Mouse (Mus musculus): ENCODE results near the gene Smyd3. TPM values are rescaled to one million over a fixed set of nuclear protein-coding genes. Genes with fewer than 3 reads are reported as not detected.

Gene Smyd3
- total RNA-seq, 2 experiments from 2014 or later, result 19.8 to 22.9 TPM

- ATAC-seq (replicated peaks; ENCODE audit: poor library complexity), result no peak
Measured at GRCm38 (mm10) chr1:179539054-179539453, 21.2 kb upstream of the Smyd3 start.

DNA sequence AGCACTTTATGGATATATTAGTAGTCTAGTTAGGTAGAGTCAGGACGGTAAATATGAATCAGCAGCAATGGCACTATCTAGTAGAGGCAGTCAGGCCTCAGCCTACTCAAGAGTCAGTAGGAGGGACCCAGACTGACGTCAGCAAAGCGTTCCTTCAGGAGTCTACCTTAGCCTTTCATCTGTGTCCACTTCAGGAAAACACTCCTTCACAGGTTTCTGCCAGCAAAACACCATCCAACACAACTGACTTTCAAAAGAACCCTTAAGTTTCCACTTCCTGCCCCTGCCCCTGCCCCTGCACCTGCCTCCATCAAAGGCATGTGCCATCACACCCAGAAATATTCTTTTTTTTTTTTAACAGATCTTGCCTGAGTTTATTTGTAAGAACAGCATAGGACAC is 2.1 kb upstream of the Smyd3 start:
- ATAC-seq (replicated peaks; ENCODE audit: poor library complexity), result no peak

- peak; percentile 64 for ATAC-seq (replicated peaks; ENCODE audit: poor library complexity)
Measured at GRCm38 (mm10) chr1:179516941-179517712, 714 bp downstream of the Smyd3 start.

- ATAC-seq (replicated peaks; ENCODE audit: poor library complexity), result no peak
Measured at GRCm38 (mm10) chr1:179511895-179512294, 5.9 kb downstream of the Smyd3 start.

DNA sequence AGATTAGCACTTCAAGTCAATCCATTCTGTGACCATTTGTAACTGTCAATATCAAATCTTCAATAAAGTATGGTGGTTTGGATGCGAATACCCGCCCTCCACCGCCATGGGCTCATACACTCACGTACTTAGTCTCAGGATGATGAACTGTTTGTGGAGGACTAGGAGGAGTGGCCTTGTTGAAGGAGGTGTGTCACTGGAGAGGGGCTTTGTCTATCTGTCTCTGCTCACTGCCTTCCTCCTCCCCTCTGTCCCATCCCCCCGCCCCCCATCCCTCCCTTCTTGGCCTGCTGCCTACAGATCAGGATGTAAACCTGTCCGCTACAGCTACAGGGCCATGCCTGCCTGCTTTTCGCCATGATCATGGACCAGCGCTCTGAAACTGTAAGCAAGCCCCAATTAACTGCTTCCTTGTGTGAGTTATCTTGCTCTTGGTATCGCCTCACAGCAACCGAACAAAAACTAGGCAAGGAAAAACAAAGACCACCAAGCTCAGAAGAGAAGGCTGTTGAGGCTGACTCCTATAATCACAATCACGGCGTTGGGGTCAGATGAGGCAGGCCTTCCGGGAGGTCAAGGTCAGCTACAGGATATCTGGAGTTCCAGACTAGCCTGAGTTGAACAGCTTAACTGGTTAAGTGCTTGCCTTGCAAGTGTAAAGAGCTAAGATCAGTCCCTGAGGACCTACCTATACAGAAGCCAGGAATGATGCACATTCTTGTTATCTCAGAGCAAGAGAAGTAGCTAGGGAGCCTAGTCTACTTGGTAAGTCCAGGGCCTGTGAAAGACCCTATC is 7.1 kb downstream of the Smyd3 start:
- no peak for ATAC-seq (replicated peaks; ENCODE audit: poor library complexity)

- ATAC-seq (replicated peaks; ENCODE audit: poor library complexity), result peak; percentile 85
Measured at GRCm38 (mm10) chr1:179506530-179507315, 11.1 kb downstream of the Smyd3 start.

DNA sequence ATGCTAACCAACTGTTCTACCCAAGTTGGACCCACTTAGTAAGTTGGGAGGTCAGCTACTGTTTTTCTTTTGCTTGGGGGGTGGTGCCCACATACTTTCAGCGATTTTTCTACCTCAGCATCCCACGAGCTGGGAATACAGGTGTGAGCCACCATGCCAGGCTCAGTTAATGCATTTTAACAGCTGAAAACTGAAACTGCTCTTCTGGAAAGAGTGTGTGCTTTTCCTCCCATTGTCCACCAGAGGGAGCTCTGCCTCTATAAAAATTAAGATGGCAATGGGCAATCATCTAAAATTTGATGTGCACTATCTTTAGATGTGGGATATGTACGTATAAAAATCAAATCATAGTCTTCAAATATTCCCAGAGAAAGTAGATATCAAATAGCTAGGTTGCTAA is 15.3 kb downstream of the Smyd3 start:
- ATAC-seq (replicated peaks; ENCODE audit: poor library complexity), result peak; percentile 72

GRCm38 (mm10) chr1:179499257-179499656 is 18.6 kb downstream of the Smyd3 start:
- no peak for ATAC-seq (replicated peaks; ENCODE audit: poor library complexity)

DNA sequence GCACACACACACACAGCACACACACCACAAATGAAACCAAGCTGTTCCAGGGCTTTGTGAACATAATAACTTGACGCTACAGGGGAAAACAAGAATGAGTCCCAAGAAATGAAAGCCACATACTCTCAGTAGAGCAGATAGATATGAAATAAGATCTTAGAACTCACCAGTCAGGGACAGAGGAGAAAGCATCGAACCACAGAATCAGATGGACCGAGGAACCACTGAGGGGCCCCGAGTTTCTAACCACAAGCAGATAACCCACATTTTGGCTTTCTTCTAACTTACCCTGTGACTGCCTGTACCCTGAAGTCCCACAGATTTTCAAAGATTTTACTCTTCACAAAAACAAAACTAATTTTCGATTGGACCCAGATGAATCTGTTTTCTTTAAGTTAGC is 24.9 kb downstream of the Smyd3 start:
- peak; percentile 54 for ATAC-seq (replicated peaks; ENCODE audit: poor library complexity)

DNA sequence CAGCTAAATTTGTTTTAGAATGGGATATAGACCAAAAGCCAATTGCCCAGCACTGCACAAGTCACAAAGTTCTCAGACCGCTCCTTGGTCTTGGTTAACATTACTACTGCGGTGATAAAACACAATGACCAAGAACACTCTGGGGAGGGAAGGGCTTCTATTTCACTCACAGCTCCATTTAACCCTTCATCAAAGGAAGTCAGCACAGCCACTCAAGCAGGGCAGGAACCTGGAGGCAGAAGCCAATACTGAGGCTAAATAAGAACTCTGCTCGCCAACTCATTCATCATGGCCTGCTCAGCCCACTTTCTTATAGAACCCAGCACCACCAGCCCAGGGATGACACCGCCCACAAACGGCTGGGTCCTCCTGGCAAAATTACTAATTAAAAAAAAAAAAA is 29.3 kb downstream of the Smyd3 start:
- no peak for ATAC-seq (replicated peaks; ENCODE audit: poor library complexity)

- ATAC-seq (replicated peaks; ENCODE audit: poor library complexity), result peak; percentile 31; the same call in 1 of the 2 replicates
Measured at GRCm38 (mm10) chr1:179487990-179488389, 29.9 kb downstream of the Smyd3 start.

DNA sequence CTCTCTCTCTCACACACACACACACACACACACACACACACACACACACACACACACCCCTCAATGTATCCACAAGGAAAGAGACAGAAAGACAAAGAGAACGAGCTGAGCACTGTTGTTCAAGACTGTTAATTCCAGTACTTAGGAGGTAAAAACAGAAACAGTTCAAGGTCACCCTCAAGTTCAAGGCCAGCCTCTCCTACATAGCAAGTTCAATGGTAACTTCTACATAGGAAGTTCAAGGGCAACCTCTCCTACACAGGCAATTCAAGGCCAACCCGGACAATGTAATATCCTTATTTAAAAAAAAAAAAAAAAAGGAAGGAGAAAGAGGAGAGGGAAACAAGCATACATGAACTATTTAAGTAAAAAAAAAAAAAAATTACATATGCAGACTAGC is 30.6 kb downstream of the Smyd3 start:
- no peak for ATAC-seq (replicated peaks; ENCODE audit: poor library complexity)

DNA sequence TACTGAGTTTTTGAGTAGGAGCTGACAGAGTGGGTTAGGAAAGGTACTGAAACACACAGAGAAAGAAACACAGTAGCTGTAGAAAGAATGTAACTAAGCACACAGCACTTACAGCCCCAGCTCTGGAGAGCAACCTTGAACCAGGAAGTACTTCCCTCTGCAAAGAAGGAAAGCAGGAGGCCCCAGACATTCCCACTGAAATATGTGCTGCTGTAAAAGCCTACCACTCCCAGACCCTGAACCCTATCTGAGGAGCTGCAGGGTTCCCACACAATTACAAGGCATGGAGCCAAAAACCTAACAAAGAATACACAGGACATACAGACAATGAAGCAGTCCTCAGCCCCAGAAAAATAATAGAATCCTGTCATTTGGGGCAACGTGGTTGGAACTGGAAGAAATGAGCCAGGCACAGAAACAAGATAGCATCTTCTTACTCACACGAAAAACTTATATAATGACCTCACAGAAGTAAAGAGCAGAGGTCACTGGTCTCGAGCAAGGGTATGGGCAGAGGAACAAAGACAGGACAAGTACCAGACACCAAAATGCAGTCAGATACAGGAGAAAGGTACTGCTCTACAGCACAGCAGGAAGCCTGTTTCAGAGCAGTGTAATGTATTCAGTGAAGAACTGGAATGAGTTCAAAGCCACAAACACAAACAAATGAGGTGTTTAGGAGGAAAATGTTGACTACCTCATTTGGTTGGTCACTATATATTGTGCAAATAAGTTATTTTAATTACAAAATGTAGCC is 31.9 kb downstream of the Smyd3 start:
- ATAC-seq (replicated peaks; ENCODE audit: poor library complexity), result no peak

- ATAC-seq (replicated peaks; ENCODE audit: poor library complexity), result no peak
Measured at GRCm38 (mm10) chr1:179480862-179481261, 37.0 kb downstream of the Smyd3 start.

- ATAC-seq (replicated peaks; ENCODE audit: poor library complexity), result peak; percentile 92
Measured at GRCm38 (mm10) chr1:179477157-179477902, 40.5 kb downstream of the Smyd3 start.

DNA sequence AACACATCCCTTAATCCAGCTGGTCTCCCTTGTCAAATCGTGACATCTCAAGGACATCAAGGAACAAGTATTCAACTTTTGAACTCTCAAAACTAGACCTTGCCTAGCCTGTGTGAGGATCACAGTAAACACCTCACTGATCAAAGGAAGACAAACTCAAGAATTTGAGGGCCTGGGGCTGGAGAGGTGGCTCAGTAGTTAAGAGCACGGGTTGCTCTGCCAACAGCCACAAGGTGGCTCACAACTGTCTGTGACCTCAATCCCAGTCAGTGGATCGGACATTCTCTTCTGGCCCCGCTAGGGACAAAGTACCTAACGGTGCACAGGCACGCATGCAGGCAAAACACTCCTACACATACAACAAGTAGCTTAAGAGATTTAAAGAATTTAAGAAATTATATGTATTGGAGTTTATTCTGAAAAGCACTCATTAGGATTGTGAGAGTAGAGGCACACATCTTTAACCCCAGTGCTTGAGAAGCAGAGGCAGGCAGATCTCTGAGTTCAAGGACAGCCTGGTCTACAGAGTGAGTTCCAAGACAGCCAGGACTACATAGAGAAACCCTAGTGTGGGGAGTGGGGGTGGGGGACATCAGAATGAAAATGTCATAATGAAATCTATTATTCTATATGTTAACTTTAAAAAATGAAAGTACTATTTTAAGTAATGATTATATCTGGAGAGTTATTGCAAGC is 41.2 kb downstream of the Smyd3 start:
- ATAC-seq (replicated peaks; ENCODE audit: poor library complexity), result no peak; the same call in 1 of the 2 replicates

DNA sequence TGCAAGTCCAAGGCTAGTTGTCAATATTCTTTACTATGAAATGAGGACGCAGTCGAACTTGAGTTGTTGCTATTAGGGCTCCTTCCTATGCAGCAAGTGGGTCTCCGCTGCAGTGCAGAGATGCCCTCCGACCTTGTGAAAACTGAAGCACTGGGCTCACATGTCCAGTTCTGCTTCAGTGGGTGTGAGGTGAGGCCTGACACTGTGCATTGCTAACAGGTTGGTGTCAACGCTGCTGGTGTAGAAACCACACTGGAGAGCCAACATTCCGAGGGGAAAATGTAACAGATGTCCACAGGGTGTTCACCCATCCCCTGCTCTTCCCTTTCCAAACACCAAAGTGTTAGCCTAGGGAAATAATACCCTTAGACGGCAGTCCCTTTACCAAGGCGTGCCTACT is 43.1 kb downstream of the Smyd3 start:
- no peak for ATAC-seq (replicated peaks; ENCODE audit: poor library complexity)

GRCm38 (mm10) chr1:179473920-179474643 is 43.8 kb downstream of the Smyd3 start:
- ATAC-seq (replicated peaks; ENCODE audit: poor library complexity), result no peak

DNA sequence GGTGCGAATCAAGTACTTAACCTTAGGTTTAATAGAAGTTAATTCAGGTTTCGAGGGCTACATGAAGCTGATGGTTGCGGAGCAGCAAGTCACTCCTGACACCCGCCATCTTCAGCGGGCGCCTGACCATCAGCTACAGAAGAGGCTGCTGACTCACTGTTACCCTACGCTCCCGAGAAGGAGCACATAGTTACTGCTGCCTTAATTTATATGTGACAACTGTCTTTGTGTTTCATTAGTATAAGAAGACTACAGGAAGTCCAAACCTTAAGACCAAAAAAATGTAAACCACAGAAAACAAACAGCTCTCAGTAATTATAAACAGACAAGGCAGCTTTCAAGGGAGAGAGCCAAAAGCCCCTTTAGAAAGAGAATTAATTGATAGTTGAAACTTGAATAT is 49.9 kb downstream of the Smyd3 start:
- no peak for ATAC-seq (replicated peaks; ENCODE audit: poor library complexity)
